In the genomic region with DNA sequence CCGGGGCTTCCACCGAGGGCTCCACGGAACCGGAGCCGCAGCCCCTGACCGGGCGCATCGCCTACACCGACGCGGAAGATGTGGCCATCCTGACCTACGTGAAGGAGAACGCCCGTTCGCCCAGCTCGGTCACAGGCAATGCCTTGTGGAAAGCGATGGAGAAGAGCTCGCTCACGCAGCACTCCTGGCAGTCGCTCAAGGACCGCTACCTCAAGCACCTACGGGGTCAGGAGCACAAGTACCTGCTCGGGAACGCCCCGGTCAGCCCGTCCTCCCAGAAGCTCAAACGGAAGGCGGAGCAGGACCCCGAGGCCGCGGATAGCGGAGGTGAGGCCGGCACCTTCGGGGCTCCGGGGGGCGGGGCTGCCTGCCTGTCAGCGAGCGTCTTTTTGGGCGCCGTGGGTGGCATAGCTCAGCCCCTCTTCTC, we compare ENCODE assay signal across 8 mouse cellular contexts. TPM values are rescaled to one million over a fixed set of nuclear protein-coding genes. Genes with fewer than 3 reads are reported as not detected.
A peak's percentile ranks its signal among the peaks of the same experiment; 100 is the strongest.
DNase-seq lines count a peak whose midpoint lies in the region; ATAC-seq and TF ChIP-seq lines count a peak whose summit lies in the region.

No protein-coding gene starts in this region.

- H3K27ac ChIP-seq in gastrocnemius, adult 2 months = peak overlapping the region; percentile 91
- peak overlapping the region; percentile 87 for H3K27ac ChIP-seq in forebrain, embryonic 15.5 days (replicated peaks)
- H3K27ac ChIP-seq in hindbrain, postnatal 0 days = peak overlapping the region; percentile 85
- H3K27ac ChIP-seq in limb, embryonic 14.5 days (replicated peaks; ENCODE audit: low read depth, low read length) = peak overlapping the region; percentile 59
- peak overlapping the region; percentile 80 for H3K27ac ChIP-seq in midbrain, embryonic 12.5 days (replicated peaks)

- WGBS in forebrain, embryonic 15.5 days = under 1% methylated on average over 40 of the region's 40 CpGs
- WGBS in hindbrain, postnatal 0 days = under 1% methylated on average over 40 of the region's 40 CpGs
- WGBS in limb, embryonic 14.5 days = under 1% methylated on average over 40 of the region's 40 CpGs
- under 1% methylated on average over 40 of the region's 40 CpGs for WGBS in midbrain, embryonic 12.5 days

- H3K4me2 ChIP-seq in forebrain, embryonic 15.5 days (replicated peaks) = peak overlapping the region; percentile 90
- H3K4me2 ChIP-seq in hindbrain, postnatal 0 days (ENCODE audit: low read depth, low read length) = peak overlapping the region; percentile 86
- H3K4me2 ChIP-seq in limb, embryonic 14.5 days (replicated peaks; ENCODE audit: low read depth, low read length, severe bottlenecking) = peak overlapping the region; percentile 75
- peak overlapping the region; percentile 95 for H3K4me2 ChIP-seq in midbrain, embryonic 12.5 days (replicated peaks)

- TF ChIP-seq CTCF in gastrocnemius, adult 2 months (IDR thresholded peaks at IDR 0.05) = no peak
- TF ChIP-seq CTCF in hindbrain, postnatal 0 days (IDR thresholded peaks at IDR 0.05; ENCODE audit: low read depth) = no peak

- H3K4me3 ChIP-seq in gastrocnemius, adult 2 months = peak overlapping the region; percentile 99
- peak overlapping the region; percentile 95 for H3K4me3 ChIP-seq in forebrain, embryonic 15.5 days
- peak overlapping the region; percentile 91 for H3K4me3 ChIP-seq in hindbrain, postnatal 0 days (ENCODE audit: low read length)
- H3K4me3 ChIP-seq in limb, embryonic 14.5 days (replicated peaks; ENCODE audit: low read length) = peak overlapping the region; percentile 80
- peak overlapping the region; percentile 93 for H3K4me3 ChIP-seq in midbrain, embryonic 12.5 days

- intact Hi-C loops in gastrocnemius, adult 2 months (cut with DNase I) = no loop called here

- no peak for DNase-seq in gastrocnemius, adult 2 months
- no peak for DNase-seq in gastrocnemius, adult 18-20 months (ENCODE audit: low spot score)
- DNase-seq in cerebellum, adult 11 months = peak; percentile 38
- peak; percentile 35 for DNase-seq in hindbrain, postnatal 0 days (ENCODE audit: low spot score)
- DNase-seq in limb, embryonic 14.5 days (ENCODE audit: low spot score) = peak; percentile 15
- DNase-seq in spleen, adult 12 weeks (ENCODE audit: low spot score) = peak; percentile 52

- TF ChIP-seq POLR2A in limb, embryonic 14.5 days (IDR thresholded peaks at IDR 0.05; ENCODE audit: borderline replicate concordance, extremely low read depth, insufficient read depth, insufficient read length) = no peak

- H3K9me3 ChIP-seq in forebrain, embryonic 15.5 days = no peaks in the 10 kb centered on the region
- H3K9me3 ChIP-seq in hindbrain, postnatal 0 days (ENCODE audit: low read length) = no peaks in the 10 kb centered on the region
- H3K9me3 ChIP-seq in limb, embryonic 14.5 days (ENCODE audit: control insufficient read depth, low read length) = no peaks in the 10 kb centered on the region
- H3K9me3 ChIP-seq in midbrain, embryonic 12.5 days = no peaks in the 10 kb centered on the region

- H3K9ac ChIP-seq in forebrain, embryonic 15.5 days (replicated peaks) = peak overlapping the region; percentile 94
- peak overlapping the region; percentile 88 for H3K9ac ChIP-seq in hindbrain, postnatal 0 days (replicated peaks; ENCODE audit: low read length)
- H3K9ac ChIP-seq in limb, embryonic 14.5 days (ENCODE audit: low read depth, low read length, severe bottlenecking) = peak overlapping the region; percentile 76
- peak overlapping the region; percentile 97 for H3K9ac ChIP-seq in midbrain, embryonic 12.5 days (replicated peaks)

- peaks cover 29% of the 10 kb centered on the region for H3K4me1 ChIP-seq in forebrain, embryonic 15.5 days
- peaks cover 14% of the 10 kb centered on the region for H3K4me1 ChIP-seq in hindbrain, postnatal 0 days (ENCODE audit: insufficient read depth, low read length)
- H3K4me1 ChIP-seq in limb, embryonic 14.5 days (ENCODE audit: control insufficient read depth, insufficient read depth, low read length) = peaks cover 18% of the 10 kb centered on the region
- H3K4me1 ChIP-seq in midbrain, embryonic 12.5 days = peaks cover 21% of the 10 kb centered on the region

- ATAC-seq in forebrain, embryonic 15.5 days (replicated peaks) = no peak; the same call in 1 of the 2 replicates
- ATAC-seq in hindbrain, postnatal 0 days = peak; percentile 60
- ATAC-seq in limb, embryonic 14.5 days (ENCODE audit: low FRiP score, low read depth) = peak; percentile 31
- ATAC-seq in midbrain, embryonic 12.5 days (ENCODE audit: low FRiP score, low read depth) = no peak; the same call in none of the 2 replicates

- 0 out of 2 replicates have a peak, but pooled peaks cover 9% of the 10 kb centered on the region for H3K36me3 ChIP-seq in forebrain, embryonic 15.5 days
- peaks cover 15% of the 10 kb centered on the region for H3K36me3 ChIP-seq in hindbrain, postnatal 0 days (ENCODE audit: insufficient read depth, low read length)
- H3K36me3 ChIP-seq in limb, embryonic 14.5 days (ENCODE audit: control insufficient read depth, insufficient read depth, low read length) = peaks cover 16% of the 10 kb centered on the region
- H3K36me3 ChIP-seq in midbrain, embryonic 12.5 days = peaks cover 26% of the 10 kb centered on the region

- no peaks in the 10 kb centered on the region for H3K27me3 ChIP-seq in forebrain, embryonic 15.5 days
- H3K27me3 ChIP-seq in hindbrain, postnatal 0 days (ENCODE audit: insufficient read depth, low read length) = no peaks in the 10 kb centered on the region
- H3K27me3 ChIP-seq in limb, embryonic 14.5 days (ENCODE audit: control insufficient read depth, insufficient read depth, low read length) = no peaks in the 10 kb centered on the region
- H3K27me3 ChIP-seq in midbrain, embryonic 12.5 days = no peaks in the 10 kb centered on the region

RNA-seq across cellular contexts. Expression of a gene that starts 0.6 kb away (rescaled TPM):
- total RNA-seq in gastrocnemius, adult 2 months (2021) = 10 to 100 TPM; 10.1 to 11.0 TPM
- total RNA-seq in gastrocnemius, adult 18-20 months (2021) = 10 to 100 TPM in 1 of 2 experiments, 1 to 10 TPM in 1; 9.5 to 10.0 TPM
- polyA plus RNA-seq in forebrain, embryonic 15.5 days (2015; fragmentation: Nextera tagmentation; extraction: Ambion mirVana) = 53.6 and 56.2 TPM in 2 replicates
- total RNA-seq in hindbrain, postnatal 0 days (2014; rRNA removed) = 48.8 and 51.1 TPM in 2 replicates
- 56.0 and 60.8 TPM in 2 replicates for polyA plus RNA-seq in hindbrain, postnatal 0 days (2015; fragmentation: Nextera tagmentation; extraction: Ambion mirVana)
- 14.9 and 16.5 TPM in 2 replicates for polyA plus RNA-seq in limb, embryonic 14.5 days (2012; rRNA removed)
- 17.5 and 21.5 TPM in 2 replicates for polyA plus RNA-seq in limb, embryonic 14.5 days (2014; fragmentation: Nextera tagmentation; extraction: Ambion mirVana)
- polyA plus RNA-seq in midbrain, embryonic 12.5 days (2016; fragmentation: Nextera tagmentation; extraction: Ambion mirVana) = 40.9 and 41.6 TPM in 2 replicates

RNA-seq across cellular contexts. Expression of a gene that starts 0.7 kb away (rescaled TPM):
- 100 to 1,000 TPM; 124 to 125 TPM for total RNA-seq in gastrocnemius, adult 2 months (2021)
- 100 to 1,000 TPM; 135 TPM for total RNA-seq in gastrocnemius, adult 18-20 months (2021)
- polyA plus RNA-seq in forebrain, embryonic 15.5 days (2015; fragmentation: Nextera tagmentation; extraction: Ambion mirVana) = 178 and 179 TPM in 2 replicates
- total RNA-seq in hindbrain, postnatal 0 days (2014; rRNA removed) = 106 and 107 TPM in 2 replicates
- polyA plus RNA-seq in hindbrain, postnatal 0 days (2015; fragmentation: Nextera tagmentation; extraction: Ambion mirVana) = 158 and 162 TPM in 2 replicates
- polyA plus RNA-seq in limb, embryonic 14.5 days (2012; rRNA removed) = 99.2 and 124 TPM in 2 replicates
- polyA plus RNA-seq in limb, embryonic 14.5 days (2014; fragmentation: Nextera tagmentation; extraction: Ambion mirVana) = 204 and 207 TPM in 2 replicates
- polyA plus RNA-seq in midbrain, embryonic 12.5 days (2016; fragmentation: Nextera tagmentation; extraction: Ambion mirVana) = 189 and 194 TPM in 2 replicates

RNA-seq across cellular contexts. Expression of a gene that starts 3.0 kb away (rescaled TPM):
- not detected for total RNA-seq in gastrocnemius, adult 2 months (2021)
- total RNA-seq in gastrocnemius, adult 18-20 months (2021) = not detected
- polyA plus RNA-seq in forebrain, embryonic 15.5 days (2015; fragmentation: Nextera tagmentation; extraction: Ambion mirVana) = 0.20 and 0.80 TPM in 2 replicates
- total RNA-seq in hindbrain, postnatal 0 days (2014; rRNA removed) = not detected in 2 replicates
- 0.70 and 0.91 TPM in 2 replicates for polyA plus RNA-seq in hindbrain, postnatal 0 days (2015; fragmentation: Nextera tagmentation; extraction: Ambion mirVana)
- 0.22 and 0.34 TPM in 2 replicates for polyA plus RNA-seq in limb, embryonic 14.5 days (2012; rRNA removed)
- polyA plus RNA-seq in limb, embryonic 14.5 days (2014; fragmentation: Nextera tagmentation; extraction: Ambion mirVana) = 0.43 and 0.72 TPM in 2 replicates
- 0.56 and 0.58 TPM in 2 replicates for polyA plus RNA-seq in midbrain, embryonic 12.5 days (2016; fragmentation: Nextera tagmentation; extraction: Ambion mirVana)

RNA-seq across cellular contexts. Expression of a gene that starts 19.7 kb away (rescaled TPM):
- 1 to 10 TPM; 2.4 to 2.7 TPM for total RNA-seq in gastrocnemius, adult 2 months (2021)
- 1 to 10 TPM; 1.6 to 2.1 TPM for total RNA-seq in gastrocnemius, adult 18-20 months (2021)
- polyA plus RNA-seq in forebrain, embryonic 15.5 days (2015; fragmentation: Nextera tagmentation; extraction: Ambion mirVana) = 9.3 and 9.8 TPM in 2 replicates
- 3.8 and 4.5 TPM in 2 replicates for total RNA-seq in hindbrain, postnatal 0 days (2014; rRNA removed)
- polyA plus RNA-seq in hindbrain, postnatal 0 days (2015; fragmentation: Nextera tagmentation; extraction: Ambion mirVana) = 4.7 and 4.9 TPM in 2 replicates
- 11.4 and 12.2 TPM in 2 replicates for polyA plus RNA-seq in limb, embryonic 14.5 days (2012; rRNA removed)
- polyA plus RNA-seq in limb, embryonic 14.5 days (2014; fragmentation: Nextera tagmentation; extraction: Ambion mirVana) = 6.1 and 6.8 TPM in 2 replicates
- polyA plus RNA-seq in midbrain, embryonic 12.5 days (2016; fragmentation: Nextera tagmentation; extraction: Ambion mirVana) = 10.1 and 12.6 TPM in 2 replicates

Comparison
In these comparisons a context has a peak if more than half of its experiments do, and no peak if none do; other contexts are left out.
1. DNase-seq: peak in cerebellum, adult 11 months (single experiment), hindbrain, postnatal 0 days (single experiment), limb, embryonic 14.5 days (single experiment) and spleen, adult 12 weeks (single experiment); none in gastrocnemius, adult 2 months (single experiment) and gastrocnemius, adult 18-20 months (single experiment).
2. ATAC-seq: peak in hindbrain, postnatal 0 days (single experiment) and limb, embryonic 14.5 days (single experiment); none in forebrain, embryonic 15.5 days (single experiment) and midbrain, embryonic 12.5 days (single experiment).
3. Peak in every context shown above with its lines, with median percentiles within 50 percentile points of each other: H3K27ac ChIP-seq, H3K4me3 ChIP-seq, H3K4me2 ChIP-seq and H3K9ac ChIP-seq.